Mouse (Mus musculus): ENCODE measurements at regions not wholly inside any gene's neighbourhood (a gene's known extent, or its start where the extent isn't known, plus 50 kb on each side); places are given as distances from the start of the nearest gene placed in this dataset.

DNA sequence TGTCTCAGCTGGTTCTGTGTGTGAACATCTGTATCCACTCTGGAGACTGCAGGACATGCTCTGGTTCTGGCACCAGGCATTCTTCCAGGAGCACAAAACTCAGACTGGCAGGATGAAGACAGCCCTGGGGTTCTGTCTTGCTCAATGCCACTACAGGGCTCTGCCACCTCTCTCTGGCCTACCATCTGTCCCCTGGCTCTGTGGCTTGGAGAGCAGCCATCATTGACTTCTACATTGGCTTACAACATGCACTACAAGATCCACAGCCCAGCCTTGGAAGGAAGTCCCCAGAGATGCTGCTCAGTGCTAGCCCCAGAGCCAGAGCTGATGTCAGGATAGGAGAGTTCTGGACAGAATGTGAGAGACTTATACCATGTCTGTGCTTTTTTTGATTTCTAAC lies 435.5 kb downstream of the Fgf9 start:
- TF ChIP-seq POLR2A (IDR thresholded peaks at IDR 0.05; ENCODE audit: extremely low read depth, insufficient read depth, low read length) (no peak), CTCF (IDR thresholded peaks at IDR 0.05; ENCODE audit: extremely low read depth, insufficient read depth, low read length) (no peak)
- H3K4me3 ChIP-seq (ENCODE audit: insufficient read depth, low read length): no peak overlapping the region
- no peaks in the 10 kb centered on the region for H3K4me1 ChIP-seq (ENCODE audit: control insufficient read depth, insufficient read depth, low read length)
- H3K27ac ChIP-seq (ENCODE audit: insufficient read depth, low read length): no peak overlapping the region

DNA sequence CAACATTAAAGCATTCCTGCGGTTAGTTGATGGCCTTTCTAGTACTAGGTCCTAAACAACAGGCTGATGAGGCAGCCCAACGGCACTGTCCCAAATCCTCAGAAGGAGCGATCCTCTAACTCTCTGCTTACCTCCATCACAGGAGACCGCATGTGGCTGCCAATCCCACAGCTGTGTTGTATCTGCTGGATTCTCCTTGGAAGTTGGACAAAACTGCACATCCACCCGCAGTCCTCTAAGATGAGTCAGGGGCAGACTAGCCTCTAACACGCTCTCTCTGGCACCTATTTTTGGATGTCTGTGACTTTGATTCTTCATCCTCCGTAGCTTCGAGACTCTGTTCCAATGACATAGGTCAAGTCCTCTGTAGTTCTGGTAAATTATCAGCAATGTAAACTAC lies 432.5 kb downstream of the Fgf9 start:
- Histone ChIP-seq H3K4me3 (ENCODE audit: insufficient read depth, low read length) (no peak overlapping the region), H3K27ac (ENCODE audit: insufficient read depth, low read length) (no peak overlapping the region), H3K4me1 (ENCODE audit: control insufficient read depth, insufficient read depth, low read length) (no peaks in the 10 kb centered on the region)
- no peak for TF ChIP-seq POLR2A (IDR thresholded peaks at IDR 0.05; ENCODE audit: extremely low read depth, insufficient read depth, low read length)
- TF ChIP-seq CTCF (IDR thresholded peaks at IDR 0.05; ENCODE audit: extremely low read depth, insufficient read depth, low read length): no peak

DNA sequence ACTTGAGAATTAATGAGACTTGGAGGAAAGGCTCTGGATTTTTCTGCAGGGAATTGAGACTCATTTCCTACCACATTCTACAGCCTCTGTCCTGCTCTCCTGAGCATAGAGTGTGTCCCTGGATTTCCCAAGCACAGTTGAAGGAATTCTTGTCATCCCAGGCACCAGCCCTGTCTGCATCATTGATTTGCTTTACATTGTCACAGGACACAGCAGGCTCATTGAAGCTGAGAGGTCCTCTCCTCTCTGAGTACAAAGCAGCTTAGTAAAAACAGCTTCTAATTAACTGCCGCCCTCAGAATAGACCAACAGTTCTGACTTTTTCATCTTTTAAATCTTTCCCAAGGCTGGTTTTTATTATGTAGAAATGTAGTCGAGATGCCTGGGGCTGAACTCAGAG lies 429.7 kb downstream of the Fgf9 start:
- no peak for TF ChIP-seq CTCF (IDR thresholded peaks at IDR 0.05; ENCODE audit: extremely low read depth, insufficient read depth, low read length)
- no peak for TF ChIP-seq POLR2A (IDR thresholded peaks at IDR 0.05; ENCODE audit: extremely low read depth, insufficient read depth, low read length)
- Histone ChIP-seq H3K4me3 (ENCODE audit: insufficient read depth, low read length) (no peak overlapping the region), H3K27ac (ENCODE audit: insufficient read depth, low read length) (no peak overlapping the region), H3K4me1 (ENCODE audit: control insufficient read depth, insufficient read depth, low read length) (no peaks in the 10 kb centered on the region)

DNA sequence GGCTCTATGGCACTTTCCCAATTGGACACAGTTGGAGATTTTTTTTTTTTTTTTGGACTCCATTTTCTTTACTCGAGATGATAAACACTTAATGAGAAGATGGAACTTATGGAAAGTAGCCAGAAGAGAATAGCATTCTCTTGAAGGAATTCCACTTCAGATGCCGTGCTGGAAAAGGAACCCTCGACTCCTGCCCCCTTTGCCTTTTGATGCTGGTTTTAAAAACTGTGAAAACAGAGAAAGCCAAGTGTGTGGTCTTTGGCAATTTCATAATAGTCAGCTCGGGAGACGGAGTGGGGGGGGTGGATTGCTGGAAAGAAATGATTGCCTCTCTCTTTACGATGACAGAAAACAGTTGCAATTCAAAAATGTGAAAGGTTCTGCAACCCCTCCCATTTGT lies 429.2 kb downstream of the Fgf9 start:
- Histone ChIP-seq H3K27ac (ENCODE audit: insufficient read depth, low read length) (no peak overlapping the region), H3K4me1 (ENCODE audit: control insufficient read depth, insufficient read depth, low read length) (no peaks in the 10 kb centered on the region), H3K4me3 (ENCODE audit: insufficient read depth, low read length) (no peak overlapping the region)
- TF ChIP-seq CTCF (IDR thresholded peaks at IDR 0.05; ENCODE audit: extremely low read depth, insufficient read depth, low read length): no peak
- TF ChIP-seq POLR2A (IDR thresholded peaks at IDR 0.05; ENCODE audit: extremely low read depth, insufficient read depth, low read length): no peak

DNA sequence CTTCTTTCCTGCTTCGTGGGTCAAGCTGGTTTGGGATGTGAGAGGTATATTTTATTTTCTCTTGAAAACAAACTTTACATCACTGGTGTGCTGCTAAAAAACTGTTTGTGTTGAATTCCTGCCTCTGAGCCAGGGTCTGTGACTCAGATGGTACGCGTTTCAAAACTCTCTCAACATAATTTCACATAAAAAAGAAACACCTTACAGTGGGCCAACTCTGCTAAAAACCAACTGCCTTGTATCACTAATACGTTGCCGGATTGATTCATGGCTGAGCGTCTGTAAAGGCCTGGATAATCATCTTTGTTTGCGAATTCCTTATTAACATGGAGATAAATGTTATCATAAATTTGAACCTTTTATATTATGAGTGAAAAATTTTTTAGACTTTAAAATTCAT lies 428.7 kb downstream of the Fgf9 start:
- no peak for TF ChIP-seq POLR2A (IDR thresholded peaks at IDR 0.05; ENCODE audit: extremely low read depth, insufficient read depth, low read length)
- no peak for TF ChIP-seq CTCF (IDR thresholded peaks at IDR 0.05; ENCODE audit: extremely low read depth, insufficient read depth, low read length)

DNA sequence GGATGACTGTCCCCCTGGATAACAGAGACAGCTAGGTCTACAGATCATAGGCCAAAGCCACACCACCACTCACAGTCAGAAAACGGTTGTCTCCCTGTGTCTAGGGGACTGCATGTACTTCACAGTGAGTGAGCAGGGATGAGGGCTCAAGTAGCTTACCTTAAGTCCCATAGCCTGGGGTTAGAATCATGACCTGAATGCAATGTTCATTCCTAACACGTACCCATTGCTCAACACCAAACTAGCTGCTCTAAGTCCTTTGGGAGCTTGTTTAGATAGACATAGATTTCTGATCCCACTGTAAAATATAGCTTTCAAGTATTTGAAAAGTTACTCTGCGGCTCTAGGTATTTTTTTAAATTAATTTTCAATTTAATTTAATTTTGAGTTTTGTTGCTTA lies 426.6 kb downstream of the Fgf9 start:
- TF ChIP-seq CTCF (IDR thresholded peaks at IDR 0.05; ENCODE audit: extremely low read depth, insufficient read depth, low read length): no peak
- TF ChIP-seq POLR2A (IDR thresholded peaks at IDR 0.05; ENCODE audit: extremely low read depth, insufficient read depth, low read length): no peak
- no peak overlapping the region for H3K4me3 ChIP-seq (ENCODE audit: insufficient read depth, low read length)
- no peak overlapping the region for H3K27ac ChIP-seq (ENCODE audit: insufficient read depth, low read length)
- no peaks in the 10 kb centered on the region for H3K4me1 ChIP-seq (ENCODE audit: control insufficient read depth, insufficient read depth, low read length)

More for the DNA sequence above, 428.7 kb downstream of the Fgf9 start:
- H3K4me1 ChIP-seq (ENCODE audit: control insufficient read depth, insufficient read depth, low read length): no peaks in the 10 kb centered on the region
- H3K4me3 ChIP-seq (ENCODE audit: insufficient read depth, low read length): no peak overlapping the region
- no peak overlapping the region for H3K27ac ChIP-seq (ENCODE audit: insufficient read depth, low read length)

DNA sequence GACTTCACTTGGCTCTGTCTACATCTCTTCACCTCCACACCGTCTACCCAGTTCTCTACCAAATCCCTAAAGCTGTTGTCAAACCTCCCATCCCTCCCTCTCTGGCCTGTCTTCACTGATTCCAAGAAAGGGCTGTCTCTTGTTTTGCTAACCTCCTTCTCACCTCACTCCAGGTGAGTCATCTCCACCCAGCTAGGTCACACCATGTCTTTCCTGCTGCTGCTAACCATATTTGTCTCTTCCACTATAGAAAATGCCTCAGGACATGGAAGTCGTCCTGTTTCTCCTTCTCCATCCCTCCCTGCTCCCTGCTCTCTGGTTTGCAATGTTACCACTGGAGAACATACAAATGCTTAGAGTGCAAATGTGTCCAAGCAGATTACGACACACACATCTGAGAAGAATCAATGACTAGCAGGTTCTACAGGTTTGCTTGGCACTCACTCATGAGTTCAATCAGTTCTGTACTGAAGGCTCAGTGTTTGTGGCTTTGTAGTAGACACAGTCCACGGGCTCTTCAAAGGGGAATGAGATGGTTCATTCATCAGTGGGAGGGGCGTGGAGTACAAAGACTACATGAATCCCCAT lies 424.1 kb downstream of the Fgf9 start:
- Histone ChIP-seq H3K4me1 (ENCODE audit: control insufficient read depth, insufficient read depth, low read length) (no peaks in the 10 kb centered on the region), H3K27ac (ENCODE audit: insufficient read depth, low read length) (no peak overlapping the region), H3K4me3 (ENCODE audit: insufficient read depth, low read length) (no peak overlapping the region)
- TF ChIP-seq POLR2A (IDR thresholded peaks at IDR 0.05; ENCODE audit: extremely low read depth, insufficient read depth, low read length) (no peak), CTCF (IDR thresholded peaks at IDR 0.05; ENCODE audit: extremely low read depth, insufficient read depth, low read length) (no peak)

DNA sequence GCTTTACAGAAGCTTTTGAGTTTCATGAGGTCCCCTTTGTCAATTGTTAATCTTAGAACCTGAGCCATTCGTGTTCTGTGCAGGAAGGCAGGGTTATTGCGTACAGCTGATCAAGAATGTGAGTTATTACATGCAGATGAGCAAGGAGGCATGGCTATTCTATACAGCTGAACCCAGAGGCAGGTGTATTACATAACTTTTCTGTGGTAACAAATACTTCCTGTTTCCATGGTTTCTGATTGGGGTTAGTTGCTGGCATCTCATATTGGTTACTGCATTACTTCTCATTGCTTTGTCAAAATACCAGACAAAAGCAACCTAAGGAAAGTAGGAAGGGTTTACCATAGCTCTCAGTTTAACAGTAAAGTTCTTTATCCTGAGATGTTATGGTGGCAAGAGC lies 421.8 kb downstream of the Fgf9 start:
- TF ChIP-seq POLR2A (IDR thresholded peaks at IDR 0.05; ENCODE audit: extremely low read depth, insufficient read depth, low read length): no peak
- H3K4me3 ChIP-seq (ENCODE audit: insufficient read depth, low read length): no peak overlapping the region
- no peak overlapping the region for H3K27ac ChIP-seq (ENCODE audit: insufficient read depth, low read length)
- H3K4me1 ChIP-seq (ENCODE audit: control insufficient read depth, insufficient read depth, low read length): no peaks in the 10 kb centered on the region

DNA sequence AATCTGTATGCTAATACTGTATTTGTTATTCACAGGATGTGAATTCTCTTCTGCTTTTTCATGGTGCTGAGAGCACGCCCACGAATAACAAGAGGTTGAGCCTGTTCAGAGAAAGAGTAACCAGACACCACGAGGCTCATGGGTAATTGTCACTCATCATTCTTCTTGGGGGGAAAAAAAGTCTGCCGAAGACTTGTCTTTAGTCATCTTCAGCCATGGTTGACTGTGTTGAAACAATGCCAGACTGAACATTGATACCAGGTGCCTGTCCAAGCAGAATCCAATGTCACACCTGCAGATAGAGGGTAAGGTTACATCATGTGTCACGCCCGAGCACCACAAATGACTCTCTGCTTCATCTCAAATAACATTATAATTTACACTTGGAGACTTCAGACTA lies 418.5 kb downstream of the Fgf9 start:
- no peaks in the 10 kb centered on the region for H3K4me1 ChIP-seq (ENCODE audit: control insufficient read depth, insufficient read depth, low read length)
- TF ChIP-seq POLR2A (IDR thresholded peaks at IDR 0.05; ENCODE audit: extremely low read depth, insufficient read depth, low read length): no peak
- TF ChIP-seq CTCF (IDR thresholded peaks at IDR 0.05; ENCODE audit: extremely low read depth, insufficient read depth, low read length): no peak
- no peak overlapping the region for H3K4me3 ChIP-seq (ENCODE audit: insufficient read depth, low read length)
- no peak overlapping the region for H3K27ac ChIP-seq (ENCODE audit: insufficient read depth, low read length)

DNA sequence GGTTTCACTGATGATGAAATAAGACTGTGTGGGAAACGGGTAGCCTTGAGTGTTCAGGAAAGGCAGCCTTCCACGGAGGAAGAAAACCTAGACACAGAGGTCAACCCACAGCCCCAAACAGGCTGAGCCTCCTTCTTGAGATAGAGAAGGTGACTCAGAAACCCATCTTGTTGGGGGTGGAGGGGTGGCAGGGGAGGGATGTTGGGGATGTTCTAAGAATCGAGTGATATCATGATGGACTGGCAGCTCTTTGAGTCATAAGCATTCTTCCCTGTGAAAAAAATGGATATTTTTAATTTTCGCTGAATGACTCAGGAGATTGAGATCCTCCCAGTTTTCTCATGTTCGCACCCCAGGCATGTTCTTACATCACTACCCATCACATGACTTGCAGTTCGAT lies 417.5 kb downstream of the Fgf9 start:
- H3K4me3 ChIP-seq (ENCODE audit: insufficient read depth, low read length): no peak overlapping the region
- TF ChIP-seq POLR2A (IDR thresholded peaks at IDR 0.05; ENCODE audit: extremely low read depth, insufficient read depth, low read length) (no peak), CTCF (IDR thresholded peaks at IDR 0.05; ENCODE audit: extremely low read depth, insufficient read depth, low read length) (no peak)

More for the DNA sequence above, 417.5 kb downstream of the Fgf9 start:
- H3K4me1 ChIP-seq (ENCODE audit: control insufficient read depth, insufficient read depth, low read length): no peaks in the 10 kb centered on the region
- no peak overlapping the region for H3K27ac ChIP-seq (ENCODE audit: insufficient read depth, low read length)
